Mouse (Mus musculus) olfactory bulb, adult 2 months (tissue): ENCODE measurements around the gene Akap7.

Source experiments
- CTCF ChIP-seq: fragments of 200-500 bp; IDR thresholded peaks from 2 replicates; pipeline ENCODE4 v1.5.1; 2012; ENCODE audit warnings: low read depth, mild to moderate bottlenecking, low read length, moderate library complexity; ENCODE audit not compliant: insufficient read depth
- POLR2A ChIP-seq: fragments of 200-500 bp; IDR thresholded peaks from 2 replicates; pipeline ENCODE4 v1.6.1; 2012; ENCODE audit warnings: mild to moderate bottlenecking, low read depth, low read length, moderate library complexity; ENCODE audit not compliant: insufficient read depth

- TF ChIP-seq CTCF (no peak), POLR2A (no peak)
Observed at GRCm38 (mm10) chr10:25232700-25233099, 75.0 kb downstream of the Akap7 start.
